Mouse (Mus musculus) G1E (cell line): ENCODE measurements around the gene Olfr63. TPM values are rescaled to one million over a fixed set of nuclear protein-coding genes. Genes with fewer than 3 reads are reported as not detected.

Experiments
- polyA plus RNA-seq: library from polyadenylated mRNA; stranded (reverse); fragments of >175 nt; gene quantifications from 2 replicates; pipeline ENCODE4 v1.2.3, GENCODE M21; 2012
- total RNA-seq, 2 experiments: library from RNA; stranded (forward) in 1 of 2; stranded (reverse) in 1 of 2; fragments of 200-1000 nt in 1 of 2; fragments of >200 nt in 1 of 2; fragmentation: Nextera tagmentation in 1 of 2; gene quantifications; 2 replicates each; pipeline ENCODE4 v1.2.3; 2014 to 2017

The Olfr63 gene
- total and polyA plus RNA-seq, 3 experiments = 0.11 TPM; not detected in 2

Other genes starting within 250 kb of the Olfr63 start
- 15.0 and 16.7 TPM in 2 replicates for gene Zfp763, start 231.3 kb upstream of the Olfr63 start, total RNA-seq (2014; fragmentation: Nextera tagmentation)
- 11.2 and 11.5 TPM in 2 replicates for gene Zfp763, start 231.3 kb upstream of the Olfr63 start, total RNA-seq (2017)
- 0.11 and 0.25 TPM in 2 replicates for gene Zfp763, start 231.3 kb upstream of the Olfr63 start, polyA plus RNA-seq
- gene 4921501E09Rik, start 196.6 kb upstream of the Olfr63 start, total RNA-seq (2014; fragmentation: Nextera tagmentation) = not detected in 2 replicates
- 0.05 and 0.06 TPM in 2 replicates for gene 4921501E09Rik, start 196.6 kb upstream of the Olfr63 start, total RNA-seq (2017)
- not detected in 2 replicates for gene 4921501E09Rik, start 196.6 kb upstream of the Olfr63 start, polyA plus RNA-seq
- 7.4 and 9.6 TPM in 2 replicates for gene Zfp563, start 175.4 kb upstream of the Olfr63 start, total RNA-seq (2014; fragmentation: Nextera tagmentation)
- gene Zfp563, start 175.4 kb upstream of the Olfr63 start, total RNA-seq (2017) = 7.5 and 10.5 TPM in 2 replicates
- 0.56 and 0.65 TPM in 2 replicates for gene Zfp563, start 175.4 kb upstream of the Olfr63 start, polyA plus RNA-seq
- gene Morc2b, start 125.0 kb upstream of the Olfr63 start, total RNA-seq (2014; fragmentation: Nextera tagmentation) = not detected in 2 replicates
- gene Morc2b, start 125.0 kb upstream of the Olfr63 start, total RNA-seq (2017) = 0.12 and 0.22 TPM in 2 replicates
- gene Morc2b, start 125.0 kb upstream of the Olfr63 start, polyA plus RNA-seq = not detected in 2 replicates
- gene Olfr55, start 96.2 kb upstream of the Olfr63 start, total RNA-seq (2014; fragmentation: Nextera tagmentation) = not detected in 2 replicates
- 0.17 and 0.44 TPM in 2 replicates for gene Olfr55, start 96.2 kb upstream of the Olfr63 start, total RNA-seq (2017)
- gene Olfr55, start 96.2 kb upstream of the Olfr63 start, polyA plus RNA-seq = not detected in 2 replicates
- gene Olfr239, start 73.4 kb upstream of the Olfr63 start, total RNA-seq (2014; fragmentation: Nextera tagmentation) = not detected in 2 replicates
- not detected in 2 replicates for gene Olfr239, start 73.4 kb upstream of the Olfr63 start, total RNA-seq (2017)
- not detected in 2 replicates for gene Olfr239, start 73.4 kb upstream of the Olfr63 start, polyA plus RNA-seq
- not detected in 2 replicates for gene Olfr1564, start 43.0 kb upstream of the Olfr63 start, total RNA-seq (2014; fragmentation: Nextera tagmentation)
- gene Olfr1564, start 43.0 kb upstream of the Olfr63 start, total RNA-seq (2017) = under 0.01 and 0.06 TPM in 2 replicates
- not detected in 2 replicates for gene Olfr1564, start 43.0 kb upstream of the Olfr63 start, polyA plus RNA-seq
- gene Zfp955a, start 9.5 kb upstream of the Olfr63 start, total RNA-seq (2014; fragmentation: Nextera tagmentation) = 29.0 and 30.5 TPM in 2 replicates
- 24.6 and 26.8 TPM in 2 replicates for gene Zfp955a, start 9.5 kb upstream of the Olfr63 start, total RNA-seq (2017)
- gene Zfp955a, start 9.5 kb upstream of the Olfr63 start, polyA plus RNA-seq = 0.37 and 0.50 TPM in 2 replicates
- 17.8 and 18.1 TPM in 2 replicates for gene Zfp955b, start 24.9 kb downstream of the Olfr63 start, total RNA-seq (2014; fragmentation: Nextera tagmentation)
- gene Zfp955b, start 24.9 kb downstream of the Olfr63 start, total RNA-seq (2017) = 14.3 and 17.8 TPM in 2 replicates
- gene Zfp955b, start 24.9 kb downstream of the Olfr63 start, polyA plus RNA-seq = 0.44 and 0.62 TPM in 2 replicates
- gene Zfp81, start 94.2 kb downstream of the Olfr63 start, total RNA-seq (2014; fragmentation: Nextera tagmentation) = 27.7 and 30.3 TPM in 2 replicates
- gene Zfp81, start 94.2 kb downstream of the Olfr63 start, total RNA-seq (2017) = 14.5 TPM in 2 replicates
- 0.22 and 0.35 TPM in 2 replicates for gene Zfp81, start 94.2 kb downstream of the Olfr63 start, polyA plus RNA-seq
- 58.9 and 65.6 TPM in 2 replicates for gene Zfp101, start 130.0 kb downstream of the Olfr63 start, total RNA-seq (2014; fragmentation: Nextera tagmentation)
- 68.2 and 97.1 TPM in 2 replicates for gene Zfp101, start 130.0 kb downstream of the Olfr63 start, total RNA-seq (2017)
- gene Zfp101, start 130.0 kb downstream of the Olfr63 start, polyA plus RNA-seq = 0.55 and 0.87 TPM in 2 replicates
- not detected in 2 replicates for gene Actl9, start 168.2 kb downstream of the Olfr63 start, total RNA-seq (2014; fragmentation: Nextera tagmentation)
- 0.11 TPM in 1 of 2 replicates, not detected in the other for gene Actl9, start 168.2 kb downstream of the Olfr63 start, total RNA-seq (2017)
- not detected in 2 replicates for gene Actl9, start 168.2 kb downstream of the Olfr63 start, polyA plus RNA-seq